ENCODE assay signal across 10 mouse cellular contexts in genomic region chr1:84709406-84709805, GRCm38 (mm10). TPM values are rescaled to one million over a fixed set of nuclear protein-coding genes. Genes with fewer than 3 reads are reported as not detected.
DNase-seq lines count a peak whose midpoint lies in the region; ATAC-seq lines count a peak whose summit lies in the region.
"Had no signal": no experiment of that assay in that cellular context is flagged by ENCODE, and none has a peak within 500 bp of the region (broad histone marks: within the 10 kb centered on the region; RNA-seq: fewer than 3 reads in every experiment).

No protein-coding gene starts in this region.

- 20% methylated on average over 5 of the region's 5 CpGs for WGBS in embryonic facial prominence, embryonic 12.5 days
- WGBS in limb, embryonic 11.5 days, result 23% methylated on average over 5 of the region's 5 CpGs

- no peak overlapping the region for H3K27ac ChIP-seq in embryonic facial prominence, embryonic 12.5 days
- no peak overlapping the region for H3K27ac ChIP-seq in limb, embryonic 11.5 days (replicated peaks; ENCODE audit: low read depth, low read length)

- H3K9ac ChIP-seq in embryonic facial prominence, embryonic 12.5 days, result no peak overlapping the region
- H3K9ac ChIP-seq in limb, embryonic 11.5 days (ENCODE audit: low read length), result no peak overlapping the region

- H3K36me3 ChIP-seq in embryonic facial prominence, embryonic 12.5 days, result no peaks in the 10 kb centered on the region
- no peaks in the 10 kb centered on the region for H3K36me3 ChIP-seq in limb, embryonic 11.5 days (ENCODE audit: control insufficient read depth, insufficient read depth, low read length)

- H3K9me3 ChIP-seq in embryonic facial prominence, embryonic 12.5 days, result no peaks in the 10 kb centered on the region
- no peaks in the 10 kb centered on the region for H3K9me3 ChIP-seq in limb, embryonic 11.5 days (ENCODE audit: control insufficient read depth, low read length)
- H3K9me3 ChIP-seq: megakaryocyte, embryonic 14.5 days had no signal

- no peak for DNase-seq in frontal cortex, postnatal 25 days (ENCODE audit: low spot score in 2 of 2)
- peak; percentile 62 for DNase-seq in MN1 (ENCODE audit: low spot score)
- no peak for DNase-seq in limb, embryonic 11.5 days (ENCODE audit: low spot score)
- no peak for DNase-seq in c-Kit-positive CD71-positive TER-119-positive erythroid progenitor cells, embryonic 14.5 days (ENCODE audit: low spot score)
- no peak for DNase-seq in urinary bladder, postnatal 25 days (ENCODE audit: low spot score)
- no peak for DNase-seq in left cerebral cortex, adult 9 months (ENCODE audit: low spot score in 2 of 2)

- peak overlapping the region; percentile 45 for H3K4me2 ChIP-seq in embryonic facial prominence, embryonic 12.5 days (replicated peaks)
- H3K4me2 ChIP-seq in limb, embryonic 11.5 days (ENCODE audit: low read depth, severe bottlenecking), result peak overlapping the region; percentile 38; the same call in 1 of the 2 replicates

- peak; percentile 24 for ATAC-seq in frontal cortex, adult (ENCODE audit: low TSS enrichment)
- no peak for ATAC-seq in embryonic facial prominence, embryonic 12.5 days (ENCODE audit: insufficient number of reproducible peaks, insufficient read depth, low FRiP score, low TSS enrichment)
- no peak for ATAC-seq in limb, embryonic 11.5 days (ENCODE audit: insufficient number of reproducible peaks, low FRiP score, low TSS enrichment, low read depth)

- peaks cover 4% of the 10 kb centered on the region; the same call in 1 of the 2 replicates for H3K27me3 ChIP-seq in embryonic facial prominence, embryonic 12.5 days
- H3K27me3 ChIP-seq in limb, embryonic 11.5 days (ENCODE audit: control insufficient read depth, insufficient read depth, low read length), result no peaks in the 10 kb centered on the region

- H3K4me1 ChIP-seq in embryonic facial prominence, embryonic 12.5 days, result no peaks in the 10 kb centered on the region
- no peaks in the 10 kb centered on the region for H3K4me1 ChIP-seq in limb, embryonic 11.5 days (ENCODE audit: control insufficient read depth, insufficient read depth, low read length)

- H3K4me3 ChIP-seq in embryonic facial prominence, embryonic 12.5 days, result no peak overlapping the region
- no peak overlapping the region for H3K4me3 ChIP-seq in limb, embryonic 11.5 days (ENCODE audit: low read depth, low read length)
- H3K4me3 ChIP-seq: erythroblast, embryonic 14.5 days; megakaryocyte, embryonic 14.5 days had no signal

RNA-seq across cellular contexts. Expression of gene Dner, which starts 13.4 kb away (rescaled TPM):
- 9.0 TPM in 2 replicates for polyA plus RNA-seq in embryonic facial prominence, embryonic 12.5 days (2016; fragmentation: Nextera tagmentation; extraction: Ambion mirVana)
- 1.1 TPM in 2 replicates for polyA plus RNA-seq in limb, embryonic 11.5 days (2014; fragmentation: Nextera tagmentation; extraction: Ambion mirVana)
- polyA plus RNA-seq: erythroblast, embryonic 14.5 days had no signal
